Mouse (Mus musculus): Measurements from ENCODE around the gene Als2. TPM values are rescaled to one million over a fixed set of nuclear protein-coding genes. Genes with fewer than 3 reads are reported as not detected.

Gene Als2
- polyA plus RNA-seq, 2 experiments = 3.7 to 4.1 TPM

DNA sequence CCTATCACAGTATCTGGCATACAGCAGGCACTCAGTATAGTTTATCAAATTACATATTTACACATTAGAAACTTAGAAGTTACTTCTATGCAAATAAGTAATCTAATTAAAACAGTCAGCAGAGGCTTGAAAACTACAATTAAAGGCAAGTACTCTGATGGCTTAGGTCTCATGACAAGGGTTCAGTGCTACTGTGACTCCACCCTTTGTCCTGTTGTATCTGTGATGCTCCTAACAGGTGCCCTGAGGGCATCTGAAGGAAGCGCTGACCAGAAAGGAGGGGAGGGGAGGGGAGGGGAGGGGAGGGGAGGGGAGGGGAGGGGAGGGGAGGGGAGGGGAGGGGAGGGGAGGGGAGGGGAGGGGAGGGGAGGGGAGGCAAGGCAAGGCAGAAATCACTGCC, 24.1 kb downstream of the Als2 start:
- DNase-seq (ENCODE audit: low read depth in 3 of 3, low spot score in 3 of 3) (no peak), ATAC-seq (ENCODE audit: insufficient read depth) (no peak)
- Histone ChIP-seq H3K4me3 (ENCODE audit: insufficient read depth in 1 of 2, low read depth in 2 of 2, low read length in 2 of 2) (no peak overlapping the region), H3K4me2 (ENCODE audit: low read depth) (no peak overlapping the region), H3K27me3 (ENCODE audit: control insufficient read depth, insufficient read depth, low read length) (no peaks in the 10 kb centered on the region), H3K36me3 (replicated peaks; ENCODE audit: control insufficient read depth, insufficient read depth, low read depth) (no peaks in the 10 kb centered on the region), H3K9ac (replicated peaks) (no peak overlapping the region), H3K27ac (no peak overlapping the region), H3K9me3 (ENCODE audit: control insufficient read depth, low read length) (no peaks in the 10 kb centered on the region), H3K4me1 (replicated peaks; ENCODE audit: control insufficient read depth in 2 of 2, insufficient read depth in 2 of 2, low read length in 1 of 2) (no peaks in the 10 kb centered on the region; a peak in 1 of 4 replicates)
- no CpG with 5 or more reads among the region's 1 CpGs for WGBS (ENCODE audit: insufficient replicate concordance)
- TF ChIP-seq CTCF (IDR thresholded peaks at IDR 0.05; ENCODE audit: low read depth) = no peak
- no peak for TF ChIP-seq EP300 (IDR thresholded peaks at IDR 0.05; ENCODE audit: low read depth)

DNA sequence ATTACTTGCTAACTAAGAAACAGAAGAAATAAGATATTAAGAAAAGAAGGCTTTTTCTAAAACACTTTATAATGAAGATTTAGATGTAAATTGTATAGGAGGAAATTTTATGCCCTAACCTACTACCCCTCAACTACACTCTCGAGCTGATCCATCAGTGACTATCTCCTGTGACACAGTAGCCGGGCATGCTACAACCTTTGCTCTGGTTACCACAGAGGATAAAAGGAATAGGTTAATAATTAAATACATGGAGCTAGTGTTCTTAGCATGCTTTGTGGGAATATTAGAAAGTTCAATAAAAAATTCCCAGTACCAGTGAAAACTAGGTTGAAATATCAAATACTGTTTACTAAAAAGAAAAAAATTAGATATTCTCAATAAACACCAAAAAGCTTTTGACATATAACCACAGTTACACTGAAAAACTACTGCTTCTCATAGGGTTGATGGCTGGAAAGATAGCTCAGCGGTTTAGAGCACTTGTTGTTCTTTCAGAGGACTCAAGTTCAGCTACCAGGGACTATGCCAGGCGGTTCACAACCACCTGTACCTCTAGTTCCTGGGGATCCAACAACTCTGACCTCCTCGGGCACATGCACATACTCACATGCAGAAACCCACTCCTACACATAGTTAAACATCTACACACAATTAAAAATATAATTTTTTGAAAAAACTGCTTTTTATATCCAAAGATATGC, 24.8 kb downstream of the Als2 start:
- Histone ChIP-seq H3K36me3 (replicated peaks; ENCODE audit: control insufficient read depth, insufficient read depth, low read depth) (no peaks in the 10 kb centered on the region), H3K9ac (replicated peaks) (no peak overlapping the region), H3K4me2 (ENCODE audit: low read depth) (no peak overlapping the region), H3K4me1 (replicated peaks; ENCODE audit: control insufficient read depth in 2 of 2, insufficient read depth in 2 of 2, low read length in 1 of 2) (no peaks in the 10 kb centered on the region; a peak in 1 of 4 replicates), H3K9me3 (ENCODE audit: control insufficient read depth, low read length) (no peaks in the 10 kb centered on the region), H3K4me3 (ENCODE audit: insufficient read depth in 1 of 2, low read depth in 2 of 2, low read length in 2 of 2) (no peak overlapping the region), H3K27ac (no peak overlapping the region), H3K27me3 (ENCODE audit: control insufficient read depth, insufficient read depth, low read length) (no peaks in the 10 kb centered on the region)
- WGBS (ENCODE audit: insufficient replicate concordance) = 61% methylated on average over 5 of the region's 5 CpGs
- ATAC-seq (ENCODE audit: insufficient read depth) (peak; percentile 62; the same call in 1 of the 2 replicates), DNase-seq (ENCODE audit: low read depth in 3 of 3, low spot score in 3 of 3) (peak in 1 of 3 experiments; percentile 14)
- TF ChIP-seq CTCF (IDR thresholded peaks at IDR 0.05; ENCODE audit: low read depth) = no peak
- no peak for TF ChIP-seq EP300 (IDR thresholded peaks at IDR 0.05; ENCODE audit: low read depth)

DNA sequence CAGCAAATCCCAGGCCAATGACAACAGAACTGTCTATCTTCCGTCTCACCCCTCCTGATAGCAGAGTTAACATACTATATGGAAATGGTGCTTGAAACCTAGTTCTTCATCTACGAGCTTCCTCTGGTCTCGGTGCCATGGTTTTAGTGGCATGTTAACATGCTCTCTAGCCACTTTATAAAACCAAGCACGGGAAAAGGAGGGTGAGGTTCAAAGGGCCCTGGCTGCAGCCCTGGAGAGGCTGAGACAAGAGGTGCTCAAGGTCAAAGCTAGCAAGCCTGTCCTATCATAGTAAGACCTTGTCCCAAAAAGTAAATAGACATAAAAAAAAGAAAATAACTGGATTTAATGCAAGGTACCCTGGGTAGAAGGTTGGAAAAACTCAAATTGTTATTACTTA, 25.4 kb downstream of the Als2 start:
- no peak overlapping the region for H3K4me2 ChIP-seq (ENCODE audit: low read depth)
- H3K4me1 ChIP-seq (replicated peaks; ENCODE audit: control insufficient read depth in 2 of 2, insufficient read depth in 2 of 2, low read length in 1 of 2) = no peaks in the 10 kb centered on the region; a peak in 1 of 4 replicates
- H3K9me3 ChIP-seq (ENCODE audit: control insufficient read depth, low read length) = no peaks in the 10 kb centered on the region
- WGBS (ENCODE audit: insufficient replicate concordance) = 61% methylated on average over 4 of the region's 4 CpGs
- H3K27me3 ChIP-seq (ENCODE audit: control insufficient read depth, insufficient read depth, low read length) = no peaks in the 10 kb centered on the region
- TF ChIP-seq EP300 (IDR thresholded peaks at IDR 0.05; ENCODE audit: low read depth) (no peak), CTCF (IDR thresholded peaks at IDR 0.05; ENCODE audit: low read depth) (no peak)
- ATAC-seq (ENCODE audit: insufficient read depth) (no peak), DNase-seq (ENCODE audit: low read depth in 3 of 3, low spot score in 3 of 3) (no peak)
- no peak overlapping the region for H3K4me3 ChIP-seq (ENCODE audit: insufficient read depth in 1 of 2, low read depth in 2 of 2, low read length in 2 of 2)
- no peaks in the 10 kb centered on the region for H3K36me3 ChIP-seq (replicated peaks; ENCODE audit: control insufficient read depth, insufficient read depth, low read depth)
- H3K9ac ChIP-seq (replicated peaks) = no peak overlapping the region
- no peak overlapping the region; the same call in 1 of the 2 replicates for H3K27ac ChIP-seq

DNA sequence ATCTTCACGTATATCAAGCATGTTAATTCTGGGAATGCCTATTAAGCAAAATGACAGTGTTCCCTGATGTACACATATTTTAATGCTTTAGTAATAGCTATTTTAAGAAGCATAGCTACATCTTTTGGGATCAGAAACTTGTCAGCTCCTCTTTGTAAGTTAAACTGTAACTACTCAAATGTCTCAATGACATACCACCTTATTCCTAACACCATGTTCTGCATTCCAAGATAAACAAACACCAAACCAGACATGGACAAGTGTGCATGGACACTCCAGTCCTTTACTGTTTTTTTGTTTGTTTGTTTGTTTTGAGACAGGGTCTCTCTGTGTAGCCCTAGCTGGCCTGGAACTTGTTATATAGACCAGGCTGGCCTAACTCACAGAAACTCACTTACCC, 28.7 kb downstream of the Als2 start:
- Histone ChIP-seq H3K27me3 (ENCODE audit: control insufficient read depth, insufficient read depth, low read length) (no peaks in the 10 kb centered on the region), H3K4me1 (replicated peaks; ENCODE audit: control insufficient read depth in 2 of 2, insufficient read depth in 2 of 2, low read length in 1 of 2) (no peaks in the 10 kb centered on the region; a peak in 1 of 4 replicates), H3K36me3 (replicated peaks; ENCODE audit: control insufficient read depth, insufficient read depth, low read depth) (no peaks in the 10 kb centered on the region), H3K9me3 (ENCODE audit: control insufficient read depth, low read length) (no peaks in the 10 kb centered on the region), H3K9ac (replicated peaks) (no peak overlapping the region), H3K4me2 (ENCODE audit: low read depth) (no peak overlapping the region), H3K27ac (no peak overlapping the region), H3K4me3 (ENCODE audit: insufficient read depth in 1 of 2, low read depth in 2 of 2, low read length in 2 of 2) (no peak overlapping the region)
- DNase-seq (ENCODE audit: low read depth in 3 of 3, low spot score in 3 of 3) (no peak), ATAC-seq (ENCODE audit: insufficient read depth) (no peak)
- TF ChIP-seq CTCF (IDR thresholded peaks at IDR 0.05; ENCODE audit: low read depth) (no peak), EP300 (IDR thresholded peaks at IDR 0.05; ENCODE audit: low read depth) (no peak)
- WGBS (ENCODE audit: insufficient replicate concordance) = 88% methylated on average over 1 of the region's 1 CpGs

DNA sequence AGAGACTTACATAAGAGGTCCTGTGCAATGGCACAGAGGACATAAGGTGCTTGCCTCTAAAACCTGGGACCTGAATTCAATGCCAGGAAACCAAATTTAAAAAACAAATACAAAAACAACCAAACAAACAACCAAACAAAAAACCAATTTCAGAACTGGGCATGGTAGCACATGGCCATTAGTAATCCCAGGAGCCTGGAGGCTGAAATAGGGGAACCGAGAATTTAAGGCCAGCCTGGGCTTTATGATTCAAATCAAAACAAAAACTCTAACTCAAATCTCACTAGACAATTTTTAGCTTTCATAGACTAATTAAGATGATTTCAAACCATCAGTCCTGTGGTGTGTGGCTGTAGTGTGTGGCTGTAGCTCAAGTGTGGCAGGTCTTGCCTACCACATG, 32.5 kb downstream of the Als2 start:
- H3K4me3 ChIP-seq (ENCODE audit: insufficient read depth in 1 of 2, low read depth in 2 of 2, low read length in 2 of 2) = no peak overlapping the region
- H3K36me3 ChIP-seq (replicated peaks; ENCODE audit: control insufficient read depth, insufficient read depth, low read depth) = no peaks in the 10 kb centered on the region
- H3K27me3 ChIP-seq (ENCODE audit: control insufficient read depth, insufficient read depth, low read length) = no peaks in the 10 kb centered on the region
- H3K9me3 ChIP-seq (ENCODE audit: control insufficient read depth, low read length) = no peaks in the 10 kb centered on the region
- TF ChIP-seq EP300 (IDR thresholded peaks at IDR 0.05; ENCODE audit: low read depth) (no peak), CTCF (IDR thresholded peaks at IDR 0.05; ENCODE audit: low read depth) (no peak)
- no peak for DNase-seq (ENCODE audit: low read depth in 3 of 3, low spot score in 3 of 3)
- H3K4me1 ChIP-seq (replicated peaks; ENCODE audit: control insufficient read depth in 2 of 2, insufficient read depth in 2 of 2, low read length in 1 of 2) = no peaks in the 10 kb centered on the region; a peak in 1 of 4 replicates
- ATAC-seq (ENCODE audit: insufficient read depth) = no peak
- H3K9ac ChIP-seq (replicated peaks) = no peak overlapping the region
- H3K27ac ChIP-seq = no peak overlapping the region
- WGBS (ENCODE audit: insufficient replicate concordance) = 69% methylated on average over 1 of the region's 1 CpGs
- no peak overlapping the region for H3K4me2 ChIP-seq (ENCODE audit: low read depth)

Data from liver, embryonic 14.5 days (tissue).